Mouse (Mus musculus) left cerebral cortex, postnatal 4 days (tissue): ENCODE measurements around the gene Rpl11. TPM values are rescaled to one million over a fixed set of nuclear protein-coding genes. Genes with fewer than 3 reads are reported as not detected.
"Not testable (repeated sequence)": the region's sequence is repeated elsewhere in the genome, so short reads cannot be mapped to it uniquely, and the experiment has no call there.

ENCODE experiments used
- DNase-seq: peaks from one replicate; pipeline ENCODE4 v3.0.0-alpha.2; 2022
- intact Hi-C: fragments of 180-260 bp; cut with DNase I; formaldehyde crosslinking; loops from one replicate; pipeline ENCODE4 v1.15.1; 2025
- total RNA-seq, 2 experiments: library from RNA; stranded (reverse); gene quantifications; 2 replicates each; pipeline ENCODE4 v1.2.3; 2021

The Rpl11 gene
- total RNA-seq, 2 experiments from 2014 or later: 347 to 361 TPM

DNA sequence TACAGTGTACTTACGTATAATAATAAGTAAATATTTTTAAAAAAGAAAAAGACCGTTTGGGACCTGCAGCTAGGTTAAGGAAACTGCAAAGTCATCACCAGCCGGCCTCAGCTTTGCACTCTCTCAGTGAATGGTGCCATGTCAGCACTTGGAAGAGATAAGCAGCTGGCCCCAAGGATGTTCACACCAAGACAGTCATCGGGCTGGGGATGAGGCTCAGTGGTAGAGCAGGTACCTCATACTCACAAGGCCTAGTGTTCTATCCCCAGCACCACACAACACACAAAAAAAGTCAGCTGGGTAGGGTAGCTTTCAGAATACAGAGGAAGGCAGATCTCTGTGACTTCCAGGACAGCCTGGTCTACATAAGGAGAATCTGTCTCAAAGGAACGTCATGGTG, 68.0 kb downstream of the Rpl11 start:
- DNase-seq: no peak
- intact Hi-C loops: no loop called here

DNA sequence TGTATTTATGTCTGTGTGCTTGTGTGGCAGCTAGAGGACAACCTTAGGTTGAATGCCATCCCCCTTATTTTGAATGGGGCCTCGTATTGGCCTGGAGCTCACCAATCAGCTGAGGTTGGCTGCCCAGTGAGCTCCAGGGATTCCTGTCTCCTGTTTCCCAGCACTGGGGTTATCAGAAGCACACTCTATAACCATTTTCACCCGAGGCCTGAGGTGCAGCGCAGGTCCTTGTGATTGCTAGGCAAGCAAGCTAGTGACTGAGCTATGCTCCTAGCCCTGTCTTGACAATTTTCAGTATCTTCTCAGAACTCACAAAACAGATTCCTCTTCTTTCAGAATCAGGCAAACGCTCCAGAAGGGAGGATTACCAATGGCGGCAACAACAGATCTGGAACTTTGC, 68.7 kb downstream of the Rpl11 start:
- no peak for DNase-seq
- intact Hi-C loops: no loop called here

DNA sequence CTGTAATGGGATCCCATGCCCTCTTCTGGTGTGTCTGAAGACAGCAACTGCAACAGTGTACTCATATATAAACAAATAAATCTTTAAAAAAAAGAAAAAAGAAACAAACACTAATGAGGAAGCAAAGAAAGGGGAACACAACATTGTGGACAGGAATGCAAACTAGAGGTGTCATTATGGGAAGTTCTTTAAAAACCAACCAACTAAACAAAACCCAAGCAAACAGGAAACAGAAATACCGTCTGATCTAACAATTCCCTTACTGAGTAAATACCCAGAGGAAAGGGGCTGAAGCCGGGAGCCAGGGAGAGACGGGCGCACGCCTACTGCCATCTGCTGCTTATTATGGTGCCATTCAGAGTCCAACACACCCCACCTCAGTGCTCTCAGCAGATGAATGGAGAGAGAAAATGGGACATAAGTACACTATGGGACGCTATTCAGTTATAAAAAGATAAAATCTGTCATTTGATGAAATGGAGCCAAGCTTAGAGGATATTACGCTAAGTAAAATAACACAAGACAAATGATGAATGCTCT, 71.6 kb downstream of the Rpl11 start:
- no peak for DNase-seq
- intact Hi-C loops: no loop called here

DNA sequence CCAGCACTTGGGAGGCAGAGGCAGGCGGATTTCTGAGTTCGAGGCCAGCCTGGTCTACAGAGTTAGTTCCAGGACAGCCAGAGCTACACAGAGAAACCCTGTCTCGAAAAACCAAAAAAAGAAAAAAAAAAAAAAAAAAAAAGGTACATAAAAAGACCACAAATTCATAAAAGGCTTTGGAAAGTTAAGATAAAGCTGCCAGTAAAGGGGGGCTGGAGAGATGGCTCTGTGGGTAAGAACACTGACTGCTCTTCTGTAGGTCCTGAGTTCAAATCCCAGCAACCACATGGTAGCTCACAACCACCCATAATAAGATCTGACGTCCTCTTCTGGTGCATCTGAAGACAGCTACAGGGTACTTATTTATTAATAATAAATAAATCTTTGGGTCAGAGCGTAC, 73.0 kb downstream of the Rpl11 start:
- intact Hi-C loops: not testable (repeated sequence)

More for the DNA sequence above, 73.0 kb downstream of the Rpl11 start:
- DNase-seq: not testable (repeated sequence)

Other genes with a start within 250 kb of the Rpl11 start
- 100 to 1,000 TPM; 103 to 120 TPM for gene Srsf10, start 197.7 kb downstream of the Rpl11 start, total RNA-seq
- gene Pnrc2, start 179.6 kb downstream of the Rpl11 start, total RNA-seq: 10 to 100 TPM; 41.1 to 45.2 TPM
- under 1 TPM; 0.12 to 0.16 TPM for gene Cnr2, start 158.0 kb downstream of the Rpl11 start, total RNA-seq
- gene Fuca1, start 132.7 kb downstream of the Rpl11 start, total RNA-seq: 10 to 100 TPM; 44.2 to 46.8 TPM
- 10 to 100 TPM; 30.2 to 33.9 TPM for gene Hmgcl, start 107.0 kb downstream of the Rpl11 start, total RNA-seq
- gene Gale, start 89.7 kb downstream of the Rpl11 start, total RNA-seq: 10 to 100 TPM; 30.9 to 35.8 TPM
- 100 to 1,000 TPM; 110 to 122 TPM for gene Lypla2, start 80.8 kb downstream of the Rpl11 start, total RNA-seq
- 10 to 100 TPM; 31.0 to 38.1 TPM for gene Pithd1, start 66.2 kb downstream of the Rpl11 start, total RNA-seq
- gene Eloa, start 31.7 kb downstream of the Rpl11 start, total RNA-seq: 10 to 100 TPM; 34.9 to 36.1 TPM
- 10 to 100 TPM; 50.9 to 52.7 TPM for gene Id3, start 90.1 kb upstream of the Rpl11 start, total RNA-seq
- 1 to 10 TPM; 1.4 to 1.5 TPM for gene E2f2, start 119.0 kb upstream of the Rpl11 start, total RNA-seq
- gene Asap3, start 152.9 kb upstream of the Rpl11 start, total RNA-seq: 1 to 10 TPM; 4.2 to 4.9 TPM
- gene Tcea3, start 194.3 kb upstream of the Rpl11 start, total RNA-seq: 1 to 10 TPM in 1 of 2 experiments, under 1 TPM in 1; 0.92 to 1.2 TPM
- 100 to 1,000 TPM; 102 to 108 TPM for gene Zfp46, start 231.3 kb upstream of the Rpl11 start, total RNA-seq